Mouse (Mus musculus) forebrain, embryonic 14.5 days (tissue): ENCODE measurements around the gene Cfhr2. TPM values are rescaled to one million over a fixed set of nuclear protein-coding genes. Genes with fewer than 3 reads are reported as not detected.

Experiments used
- polyA plus RNA-seq: library from polyadenylated mRNA; unstranded; fragments of >200 nt; fragmentation: Nextera tagmentation; extraction: Ambion mirVana; gene quantifications from 2 replicates; pipeline ENCODE4 v1.2.1, GENCODE M21; 2014

Gene Cfhr2
- polyA plus RNA-seq, 1 experiment from 2014 or later: not detected

Other genes starting within 250 kb of the Cfhr2 start
- not detected in 2 replicates for gene Gm4788, start 77.5 kb downstream of the Cfhr2 start, polyA plus RNA-seq